Mouse (Mus musculus) erythroblast, embryonic 14.5 days (primary cell): ENCODE data around the gene Ptpdc1. TPM values are rescaled to one million over a fixed set of nuclear protein-coding genes. Genes with fewer than 3 reads are reported as not detected.

ENCODE experiments used
- H3K27me3 ChIP-seq: 2 replicates; pipeline ENCODE4 v1.6.1; 2012; ENCODE audit warnings: inconsistent platforms; ENCODE audit not compliant: control insufficient read depth
- H3K36me3 ChIP-seq: 2 replicates; pipeline ENCODE4 v1.6.1; 2012; ENCODE audit warnings: mild to moderate bottlenecking, inconsistent platforms; ENCODE audit not compliant: control insufficient read depth
- H3K4me1 ChIP-seq: 2 replicates; pipeline ENCODE4 v1.6.1; 2012; ENCODE audit warnings: inconsistent platforms; ENCODE audit not compliant: control insufficient read depth
- H3K4me3 ChIP-seq: replicated peaks from 2 replicates; pipeline ENCODE3; 2012; ENCODE audit warnings: moderate library complexity, mild to moderate bottlenecking, inconsistent platforms
- H3K9me3 ChIP-seq: 2 replicates; pipeline ENCODE4 v1.6.1; 2012; ENCODE audit warnings: low read length, inconsistent platforms, mixed read lengths; ENCODE audit not compliant: control insufficient read depth
- GATA1 ChIP-seq: IDR thresholded peaks from 2 replicates; pipeline ENCODE4 v1.6.1; 2012; ENCODE audit warnings: low read length, inconsistent platforms, mixed read lengths
- TAL1 ChIP-seq: IDR thresholded peaks from 3 replicates; pipeline ENCODE4 v1.6.1; 2012; ENCODE audit warnings: low read length, inconsistent platforms, mixed read lengths
- polyA plus RNA-seq: library from polyadenylated mRNA; stranded (reverse); fragments of >175 nt; gene quantifications from 2 replicates; pipeline ENCODE4 v1.2.3, GENCODE M21; 2012

Ptpdc1 gene
- polyA plus RNA-seq, 1 experiment = not detected

DNA sequence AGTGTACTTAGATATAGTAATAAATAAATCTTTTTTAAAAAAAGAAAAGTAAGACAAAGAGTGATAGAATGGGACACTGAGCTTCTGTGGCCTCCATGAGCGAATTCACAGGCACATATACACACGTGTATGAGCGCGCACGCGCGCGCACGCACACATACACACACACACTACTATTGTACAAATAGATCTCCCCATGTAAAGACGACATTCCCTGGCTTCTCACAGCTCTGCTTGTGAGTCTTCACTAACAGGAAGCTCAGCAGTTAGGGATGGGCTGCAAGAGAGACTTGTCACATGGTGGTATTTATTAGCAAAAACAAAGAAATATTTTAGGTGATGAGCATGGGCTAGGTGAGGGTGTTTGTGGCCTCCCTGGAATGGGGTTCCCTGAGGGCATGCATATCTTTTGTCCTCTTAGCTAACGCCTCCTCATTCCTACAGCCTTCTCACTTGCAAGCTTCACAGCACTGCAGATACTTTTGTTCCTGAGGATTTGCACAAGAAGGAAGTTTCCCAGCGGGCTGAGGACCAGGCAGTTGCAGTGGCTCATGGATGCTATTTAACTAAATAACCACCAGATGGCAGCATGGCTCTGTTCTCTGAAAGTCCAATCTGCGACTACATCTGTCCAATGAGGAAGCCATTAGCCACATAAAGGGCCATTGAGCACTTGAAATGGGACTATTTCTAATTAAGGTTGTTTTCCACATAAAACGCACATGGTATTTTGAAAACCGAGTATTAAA, 97.2 kb downstream of the Ptpdc1 start:
- Histone ChIP-seq H3K27me3 (peaks cover 3% of the 10 kb centered on the region; the same call in 1 of the 2 replicates), H3K36me3 (peaks cover under 1% of the 10 kb centered on the region), H3K4me1 (no peaks in the 10 kb centered on the region; the same call in 1 of the 2 replicates), H3K9me3 (no peaks in the 10 kb centered on the region), H3K4me3 (no peak overlapping the region)
- no peak for TF ChIP-seq TAL1
- TF ChIP-seq GATA1 = no peak

Other genes with a start within 250 kb of the Ptpdc1 start
- gene Zfp169, start 112.2 kb downstream of the Ptpdc1 start, polyA plus RNA-seq = 0.01 TPM in 1 of 2 replicates, not detected in the other
- not detected in 2 replicates for gene A830005F24Rik, start 112.1 kb downstream of the Ptpdc1 start, polyA plus RNA-seq
- gene Barx1, start 37.3 kb upstream of the Ptpdc1 start, polyA plus RNA-seq = not detected in 2 replicates
- 2.9 and 3.1 TPM in 2 replicates for gene Phf2, start 245.5 kb upstream of the Ptpdc1 start, polyA plus RNA-seq